Mouse (Mus musculus) CD4-positive helper T cell, adult 2 months (primary cell): Measurements from ENCODE around the gene Cnfn.
"Not testable (repeated sequence)": the region's sequence is repeated elsewhere in the genome, so short reads cannot be mapped to it uniquely, and the experiment has no call there.

Experiments
- DNase-seq: peaks from one replicate; pipeline ENCODE4 v3.0.0-alpha.2; 2012; ENCODE audit warnings: low read depth, missing footprints, low spot score

Cnfn gene

DNA sequence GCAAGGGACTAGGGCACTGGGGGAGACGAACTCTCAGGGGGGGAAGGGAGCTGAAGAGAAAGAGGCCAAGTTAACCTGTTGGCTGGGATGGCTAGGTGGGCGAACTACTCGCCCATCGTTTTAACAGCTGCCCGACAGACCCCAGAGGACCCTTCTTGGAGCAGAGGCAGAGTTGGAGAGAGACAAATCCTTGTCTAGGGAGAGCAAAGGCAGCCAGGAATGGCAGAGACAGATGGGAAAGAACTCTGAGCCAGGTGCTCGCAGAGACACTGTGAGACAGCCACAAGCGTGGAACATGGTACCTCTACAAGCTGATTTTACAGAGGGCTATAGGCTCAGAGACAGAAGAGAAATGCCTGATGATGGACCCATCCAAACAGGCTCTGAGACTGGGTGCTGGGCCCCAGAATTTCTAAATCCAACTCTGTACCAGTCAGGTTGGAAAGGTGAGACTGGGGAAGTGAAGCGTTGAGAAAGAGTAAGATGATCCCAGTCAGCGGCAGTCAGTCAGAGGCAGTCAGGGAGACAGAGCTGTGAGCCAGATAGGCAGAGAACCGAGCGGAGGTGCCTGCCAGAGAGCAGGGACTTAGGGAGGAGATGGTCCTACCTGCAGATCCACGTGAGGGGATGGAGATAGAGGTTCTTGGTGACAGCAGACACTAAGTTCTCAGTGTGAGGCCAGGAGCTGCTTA lies at the start of gene Cnfn:
Cnfn (minus strand) TSS at position 667 of the 692 bp plus-strand sequence.
- no peak for DNase-seq

DNA sequence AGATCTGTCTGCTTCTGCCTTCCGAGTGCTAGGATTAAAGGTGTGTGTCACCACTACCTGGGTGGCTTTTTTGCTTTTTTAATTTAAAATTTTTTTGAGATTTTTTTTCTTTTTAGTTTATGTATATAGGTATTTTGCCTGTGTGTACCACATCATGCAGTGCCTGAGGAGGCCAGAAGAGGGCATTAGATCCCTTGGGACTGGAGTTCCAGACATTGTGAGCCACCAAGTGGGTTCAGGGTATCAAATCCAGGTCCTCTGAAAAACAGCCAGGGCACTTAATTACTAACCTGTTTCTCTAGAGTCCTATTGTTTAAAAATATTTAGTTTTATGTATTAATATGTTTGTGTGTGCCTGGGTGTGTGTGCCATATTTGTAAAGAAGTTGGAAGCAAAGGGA lies 48.1 kb upstream of the Cnfn start:
- DNase-seq: no peak

DNA sequence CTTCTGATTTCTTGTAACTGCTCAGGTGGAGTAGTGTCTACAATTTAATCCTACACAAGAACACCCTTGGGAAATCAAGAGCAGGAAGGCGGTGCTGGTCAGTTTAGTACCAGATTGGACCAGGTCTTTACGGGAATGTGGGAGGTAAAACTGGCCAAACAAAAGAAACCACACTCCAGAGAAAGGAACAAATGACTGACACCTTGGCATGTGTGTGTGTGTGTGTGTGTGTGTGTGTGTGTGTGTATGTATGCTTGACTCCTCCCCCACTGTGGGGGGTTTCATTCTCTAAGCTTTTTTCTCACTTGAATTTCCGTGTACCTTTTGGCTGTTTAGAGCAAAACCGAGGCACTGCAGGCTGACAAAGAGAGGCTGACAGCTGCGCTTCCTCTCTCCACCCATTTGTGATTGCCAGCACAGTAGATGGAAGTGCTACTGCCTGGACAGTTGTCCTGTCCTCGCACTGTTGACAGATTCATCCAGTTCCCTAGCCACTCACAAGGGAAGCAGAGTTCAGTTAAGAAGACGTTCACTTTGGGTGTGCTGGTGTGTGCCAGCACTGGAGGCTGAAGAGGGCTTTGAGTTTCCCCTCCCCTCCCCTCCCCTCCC lies 43.4 kb upstream of the Cnfn start, which contains the start of gene Cxcl17:
Cxcl17 (minus strand) TSS at position 54 of the 609 bp plus-strand sequence.
- DNase-seq: no peak

DNA sequence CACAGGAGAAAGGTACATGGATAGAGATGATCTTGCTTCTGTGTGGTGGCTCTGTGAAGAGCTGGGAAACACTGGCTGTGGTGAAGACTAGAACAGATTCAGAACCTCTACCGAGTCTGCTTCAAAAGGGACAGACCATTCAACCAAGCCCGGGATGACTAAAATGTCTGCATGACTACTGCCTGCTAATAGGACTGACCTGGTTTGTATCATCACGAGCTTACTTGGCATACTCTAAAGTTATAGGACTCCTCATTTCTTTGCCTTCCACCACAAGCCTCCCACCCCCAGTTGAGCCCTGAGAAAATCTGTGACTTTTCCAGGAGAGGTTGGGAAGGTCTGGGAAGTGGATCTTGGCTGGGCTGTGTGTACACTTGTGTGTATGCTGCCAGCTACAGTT lies 42.3 kb upstream of the Cnfn start:
- no peak for DNase-seq

DNA sequence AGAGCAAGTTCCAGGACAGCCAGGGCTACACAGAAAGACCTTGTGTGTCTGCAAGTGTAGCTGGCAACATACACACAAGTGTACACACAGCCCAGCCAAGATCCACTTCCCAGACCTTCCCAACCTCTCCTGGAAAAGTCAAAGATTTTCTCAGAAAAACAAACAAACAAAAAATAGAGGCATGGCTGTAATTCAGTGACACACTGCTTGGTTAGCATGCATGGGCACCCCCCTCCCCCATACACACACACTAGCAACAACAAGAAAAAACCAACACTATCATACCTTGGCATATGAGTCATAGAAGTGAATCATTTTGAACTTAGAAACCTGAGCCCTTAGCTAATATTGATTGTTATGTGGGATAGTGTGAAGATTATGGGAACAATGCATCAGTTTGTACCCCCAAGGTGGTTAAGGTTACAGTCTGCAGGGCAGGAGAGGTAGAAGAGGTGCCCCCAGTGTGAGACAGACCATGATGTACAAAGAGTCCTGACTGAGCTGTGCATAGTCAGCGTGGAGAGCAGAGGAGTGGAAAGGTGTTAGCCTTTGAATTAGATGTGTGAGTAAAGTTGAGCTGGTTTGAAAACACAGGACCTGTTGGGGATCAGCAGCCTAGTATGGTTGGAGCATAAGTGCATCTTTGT lies 41.6 kb upstream of the Cnfn start:
- no peak for DNase-seq

DNA sequence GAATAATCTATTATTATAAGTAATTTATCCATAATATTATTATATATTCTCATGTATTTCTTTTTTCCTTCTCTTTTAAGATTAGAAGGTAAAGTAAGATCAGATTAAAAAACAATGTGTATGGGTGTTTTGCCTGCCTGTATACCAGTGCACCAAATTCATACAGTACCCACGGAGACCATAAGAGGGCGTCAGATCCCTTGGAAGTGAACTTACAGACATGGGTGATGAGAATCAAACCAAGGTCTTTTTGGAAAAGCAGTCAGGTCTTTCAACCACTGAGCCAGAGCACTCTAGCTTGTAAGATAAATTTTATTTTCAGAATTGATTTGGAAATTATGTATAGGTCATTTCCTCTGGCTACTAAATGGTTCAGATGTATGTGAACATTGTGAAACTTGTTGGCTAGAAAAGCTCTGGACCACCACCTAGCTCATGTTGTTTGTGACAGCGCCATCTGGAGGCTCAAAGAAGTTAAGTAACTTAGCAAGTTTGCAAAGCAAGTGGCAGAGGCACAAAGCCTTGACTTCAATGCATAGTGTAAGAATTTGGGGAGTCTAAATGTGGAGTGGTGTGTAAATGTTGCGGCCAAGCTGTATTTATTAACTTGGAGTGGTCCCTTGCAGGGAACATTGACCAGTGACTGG lies 39.7 kb upstream of the Cnfn start:
- DNase-seq: peak; percentile 34

DNA sequence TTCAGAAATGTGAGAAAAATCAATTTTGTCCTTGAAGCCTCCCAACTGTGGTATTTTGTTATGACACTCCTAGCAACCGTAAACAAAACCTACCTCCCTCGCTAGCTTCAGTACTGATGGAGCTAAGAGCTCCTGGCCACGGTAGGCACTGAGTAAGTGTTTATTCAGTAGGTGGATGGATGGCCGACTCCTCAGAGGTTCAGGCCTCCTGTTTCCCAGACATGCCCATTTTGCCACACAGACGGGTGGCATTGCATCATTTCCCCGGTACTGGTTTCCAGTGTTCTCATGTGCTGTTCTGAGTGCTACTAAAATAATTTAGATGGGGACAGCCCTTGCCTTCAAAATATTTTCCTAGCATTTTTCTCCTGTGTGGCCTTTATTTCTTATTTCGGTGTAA lies 36.9 kb upstream of the Cnfn start:
- DNase-seq: no peak

DNA sequence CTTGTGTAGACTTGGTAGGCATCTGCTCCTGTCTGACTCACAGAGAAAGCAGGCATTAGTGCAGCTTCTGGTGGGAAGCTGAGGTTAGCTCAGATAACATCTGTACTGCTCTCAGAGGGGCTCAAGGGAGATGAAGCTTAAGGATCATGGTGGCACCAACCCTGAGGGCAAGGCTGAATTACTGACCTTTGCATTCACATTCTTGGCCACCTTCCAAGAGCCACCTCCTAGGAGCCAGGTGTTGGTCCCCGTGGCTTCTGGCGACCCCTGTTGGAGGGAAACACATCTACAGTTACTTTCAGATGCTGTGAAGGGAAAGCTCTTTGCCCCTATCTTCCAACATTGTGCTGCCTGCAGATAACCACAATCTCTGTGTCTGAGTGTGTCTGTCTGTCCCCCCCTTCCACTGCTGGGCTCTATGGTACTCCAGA lies 33.2 kb upstream of the Cnfn start:
- DNase-seq: peak; percentile 51

DNA sequence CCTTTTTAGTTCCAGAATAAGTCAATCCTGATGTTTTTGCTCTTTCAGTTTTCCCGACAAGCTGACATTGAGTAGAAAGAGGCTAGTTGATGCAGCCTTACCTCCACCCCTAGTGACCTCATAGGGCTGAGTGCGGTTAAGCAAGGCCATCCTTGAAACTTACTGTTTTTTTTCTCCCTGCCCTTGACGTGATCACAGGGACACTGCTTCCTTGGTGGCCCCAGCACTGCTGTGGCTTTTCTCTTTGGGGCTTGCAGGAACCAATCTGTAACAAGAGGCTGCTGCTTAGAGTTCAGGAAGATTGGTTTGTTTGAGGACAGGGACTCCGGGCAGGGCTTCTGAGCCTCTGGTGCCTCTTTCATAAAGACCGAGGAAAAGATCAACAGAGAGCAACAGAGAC lies 32.5 kb upstream of the Cnfn start:
- DNase-seq: no peak

DNA sequence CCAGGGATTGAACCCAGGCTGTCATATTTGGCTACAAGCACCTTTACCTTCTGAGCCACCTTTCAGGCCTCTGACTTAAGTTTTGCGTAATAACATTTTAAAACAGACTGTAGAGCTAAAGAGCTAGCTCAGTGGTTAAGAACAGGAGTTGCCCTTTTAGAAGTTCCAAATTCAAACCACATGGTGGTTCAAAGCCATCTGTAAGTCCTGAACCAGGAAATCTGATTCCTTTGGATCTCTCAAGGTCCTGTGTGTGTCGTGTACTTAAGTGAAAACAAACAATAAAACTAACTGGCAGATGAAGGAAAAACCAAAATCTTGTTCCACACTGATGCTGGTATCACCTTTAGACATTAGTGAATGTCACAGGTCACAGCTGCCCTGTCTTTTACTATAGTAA lies 32.0 kb upstream of the Cnfn start:
- DNase-seq: no peak

DNA sequence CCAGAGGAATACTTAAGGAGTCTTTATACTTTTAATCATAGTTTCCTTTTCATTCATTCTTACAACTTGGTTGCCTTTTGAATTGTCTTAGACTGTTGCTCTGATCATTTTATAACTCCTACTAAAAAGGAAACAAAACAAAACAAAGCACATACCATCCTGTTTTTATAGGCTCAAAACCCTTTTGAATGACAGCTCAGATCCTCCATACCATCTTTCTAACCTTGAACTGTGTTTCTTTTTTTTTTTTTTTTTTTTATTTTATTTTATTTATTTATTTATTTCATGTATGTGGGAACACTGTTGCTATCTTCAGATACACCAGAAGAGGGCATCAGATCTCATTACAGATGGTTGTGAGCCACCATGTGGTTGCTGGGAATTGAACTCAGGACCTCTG lies 29.5 kb upstream of the Cnfn start:
- not testable (repeated sequence) for DNase-seq

DNA sequence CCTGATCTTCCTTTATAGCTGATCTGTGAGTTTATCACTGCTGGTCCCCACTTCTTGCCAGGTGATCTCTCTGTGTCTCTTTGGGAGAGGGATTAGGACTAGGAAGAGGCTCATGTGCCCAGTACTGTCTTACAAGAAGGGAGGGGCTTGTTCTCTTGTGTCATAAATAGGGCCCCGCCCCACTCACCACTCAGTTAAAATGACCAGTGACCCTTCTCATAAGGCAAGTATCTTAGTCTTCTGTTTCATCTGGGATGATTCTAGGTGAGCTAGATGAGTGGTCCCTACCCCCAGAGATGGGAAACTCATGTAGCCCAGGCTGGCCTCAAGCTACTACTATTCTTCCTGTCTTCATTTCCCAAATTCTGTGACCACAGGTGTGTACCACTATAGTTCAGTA lies 29.1 kb upstream of the Cnfn start, which contains the start of gene Lipe:
Lipe (minus strand) TSS at position 101 of the 400 bp plus-strand sequence.
- no peak for DNase-seq

DNA sequence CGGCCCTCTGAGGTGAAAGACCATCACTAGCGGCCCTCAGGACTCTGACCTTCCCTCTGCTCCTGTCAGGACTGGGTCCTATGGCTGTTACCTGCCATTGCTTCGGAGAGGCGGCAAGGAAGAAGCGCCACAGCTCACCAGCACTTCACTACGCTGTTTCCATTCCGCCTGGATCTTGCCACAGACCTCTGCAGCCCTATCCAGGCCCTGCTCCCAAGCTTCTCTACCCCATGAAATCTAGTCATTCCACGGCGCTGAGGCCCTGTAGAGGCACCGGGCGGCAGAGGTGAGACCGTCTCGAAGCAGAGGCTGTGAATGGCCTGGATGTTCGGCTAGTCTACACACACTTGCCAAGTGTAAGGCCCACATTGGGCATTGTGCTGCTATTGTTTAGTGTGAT lies 27.1 kb upstream of the Cnfn start:
- no peak for DNase-seq

DNA sequence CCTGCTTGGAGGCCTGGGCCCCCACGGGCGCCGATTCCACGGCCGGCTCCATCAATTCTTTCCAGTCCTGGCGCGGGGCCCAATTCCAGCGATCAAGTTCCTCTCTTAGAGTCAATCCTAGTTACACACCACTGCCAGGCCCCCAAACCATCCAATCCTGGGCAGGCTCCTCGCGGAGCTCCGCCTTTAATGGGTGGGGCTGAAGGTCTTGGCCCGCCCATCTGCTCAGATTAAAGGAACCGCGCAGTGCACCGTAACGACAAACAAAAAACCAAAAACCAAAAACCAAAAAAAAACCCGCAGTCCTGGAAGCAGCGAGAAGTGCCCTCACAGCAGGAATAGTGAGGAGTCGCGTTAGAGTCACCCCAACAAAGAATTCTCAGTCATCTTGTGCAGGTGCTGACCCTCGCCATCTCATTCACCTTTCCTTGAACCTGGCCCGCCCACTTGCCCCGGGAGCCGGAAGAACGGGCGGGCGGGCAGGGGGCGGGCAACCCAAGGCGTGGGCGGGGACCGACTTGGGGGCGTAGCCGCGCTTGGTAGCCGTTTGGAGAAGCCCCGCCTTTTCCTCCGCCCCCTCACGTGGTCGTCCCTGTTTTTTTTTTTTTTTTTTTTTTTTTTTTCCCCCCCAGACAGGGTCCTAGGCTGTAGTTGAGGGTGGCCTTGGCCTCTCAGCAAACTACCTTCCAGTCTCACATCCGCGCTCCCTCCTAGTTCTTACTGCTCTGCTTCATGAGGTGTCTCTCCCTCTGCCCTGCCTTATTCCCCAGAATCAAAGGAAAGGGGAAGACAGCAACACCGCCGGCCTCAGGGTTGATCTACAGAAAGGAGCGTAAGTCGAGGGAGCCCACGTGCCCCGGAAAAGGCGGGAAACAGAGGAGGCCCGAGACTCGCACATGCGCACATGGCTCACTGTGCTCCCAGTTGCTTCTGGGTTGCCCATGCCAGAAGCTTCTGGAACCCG lies 26.3 kb upstream of the Cnfn start:
- peak; percentile 94 for DNase-seq

DNA sequence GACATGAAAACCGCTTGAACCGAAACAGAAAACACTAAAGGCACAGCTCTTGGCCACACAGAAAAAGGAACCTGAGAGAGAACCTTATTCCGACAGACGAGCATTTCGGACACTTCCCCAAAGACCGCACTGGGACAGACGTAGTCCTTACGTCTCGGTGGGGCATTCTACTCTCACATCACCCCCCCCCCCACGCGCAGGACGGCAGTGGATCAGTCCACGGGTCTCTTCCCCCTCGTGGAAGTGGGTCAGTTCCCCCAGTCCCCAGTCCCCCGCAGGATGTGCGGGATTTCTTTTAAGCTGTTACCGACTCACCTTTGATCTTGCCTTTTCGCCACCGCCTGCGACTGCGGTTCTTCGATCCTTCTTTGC lies 25.6 kb upstream of the Cnfn start:
- no peak for DNase-seq

DNA sequence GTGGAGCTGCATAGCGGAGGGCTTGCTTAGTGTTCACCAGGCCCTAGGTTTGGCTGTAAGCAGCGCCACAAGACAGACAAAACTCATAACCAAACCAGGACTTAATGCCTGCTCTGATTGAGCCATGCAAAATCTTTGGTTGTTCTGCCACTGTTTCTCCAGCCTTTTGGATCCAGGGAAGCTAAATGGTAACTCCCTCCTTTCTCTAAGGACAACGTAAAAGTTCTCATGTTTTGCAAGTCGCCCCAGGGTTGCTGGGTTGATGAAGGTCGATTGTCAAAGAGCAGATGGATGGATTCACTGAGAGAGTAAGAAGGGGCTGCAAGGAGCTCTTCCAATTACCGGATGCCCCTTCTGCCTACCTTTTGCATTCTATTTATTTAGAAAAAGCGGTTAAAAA lies 25.2 kb upstream of the Cnfn start:
- no peak for DNase-seq

DNA sequence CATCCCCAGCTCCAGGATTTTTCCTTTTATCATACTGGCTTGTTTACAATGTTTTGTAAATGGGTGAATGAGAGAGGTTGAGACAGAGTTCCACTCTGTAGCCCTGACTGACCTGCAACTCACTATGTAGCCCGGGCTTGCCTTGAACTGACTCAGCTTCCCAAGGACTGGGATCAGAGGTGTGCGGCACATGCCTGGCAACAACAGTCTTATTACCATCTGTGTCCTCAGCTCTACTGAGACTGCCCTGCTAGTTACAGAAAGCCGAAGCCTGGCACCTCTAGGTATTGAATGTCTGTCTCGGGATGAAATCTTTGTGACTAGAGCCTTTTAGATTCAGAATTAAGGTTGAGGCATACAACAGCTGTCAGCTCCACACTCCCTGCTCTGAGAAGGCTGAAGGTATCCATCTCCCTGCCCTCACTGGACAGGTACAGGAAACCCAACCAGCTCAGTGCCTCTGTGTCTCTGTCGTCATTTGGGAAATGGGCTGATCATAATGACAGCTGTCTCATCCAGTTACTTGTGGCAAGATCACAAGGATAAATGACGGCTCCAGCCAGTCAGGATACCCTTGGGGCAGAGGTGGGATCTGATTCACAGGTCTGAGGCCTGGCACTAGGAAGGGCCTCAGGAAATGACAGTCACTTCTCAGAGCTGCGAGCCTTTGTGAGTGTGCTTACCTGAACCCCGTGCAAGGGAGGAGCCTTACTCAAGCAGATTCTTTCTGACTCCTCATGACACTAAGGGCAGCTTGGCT lies 24.1 kb upstream of the Cnfn start:
- no peak for DNase-seq

DNA sequence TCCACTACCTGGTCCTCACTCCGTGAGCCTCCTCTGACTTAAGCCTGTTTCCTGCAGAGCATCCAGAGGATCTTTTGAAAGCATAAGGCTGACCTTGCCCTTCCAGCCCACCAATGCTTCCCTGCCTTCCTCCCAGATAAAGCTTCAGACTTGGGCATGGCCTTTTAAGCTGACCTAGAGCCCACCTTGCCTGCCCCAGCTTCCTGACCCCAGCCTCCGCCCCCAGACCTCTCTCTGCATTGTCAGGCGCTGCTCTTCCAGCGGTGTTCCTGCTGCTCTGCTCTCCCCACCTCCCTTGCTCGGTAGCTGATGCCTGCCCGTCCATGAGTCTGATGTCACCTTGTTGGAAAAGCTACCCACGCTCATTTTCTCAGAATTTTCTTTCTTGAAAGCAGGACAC lies 23.3 kb upstream of the Cnfn start:
- no peak for DNase-seq

DNA sequence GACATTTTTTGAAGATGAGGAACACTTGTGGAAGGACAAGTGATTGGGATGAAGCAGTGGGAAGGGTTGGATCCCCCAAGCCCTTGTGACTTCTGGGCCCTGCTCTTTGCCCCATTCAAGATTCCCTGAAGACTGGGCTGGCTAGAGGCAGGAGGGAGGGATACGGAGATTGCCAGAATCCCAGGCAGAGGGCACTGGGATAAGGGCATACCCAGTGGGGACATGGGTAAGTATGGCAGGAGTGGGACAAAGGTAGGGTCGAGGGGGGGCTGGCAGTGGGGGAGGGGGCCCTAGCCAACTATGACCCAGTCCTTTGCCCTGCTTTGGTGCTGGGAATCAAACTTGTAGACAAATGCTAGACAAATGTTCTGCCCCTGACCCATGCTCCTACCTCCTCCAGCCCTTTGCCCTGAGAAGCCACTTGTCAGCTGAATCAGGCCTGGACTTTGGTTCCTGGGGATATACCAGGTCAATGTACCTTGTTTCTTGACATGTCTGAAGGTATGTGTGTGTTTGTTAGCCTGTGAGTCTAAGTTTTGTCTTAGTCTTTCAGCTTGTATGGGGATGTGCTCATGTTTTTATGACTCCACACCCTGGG lies 22.4 kb upstream of the Cnfn start:
- no peak for DNase-seq

DNA sequence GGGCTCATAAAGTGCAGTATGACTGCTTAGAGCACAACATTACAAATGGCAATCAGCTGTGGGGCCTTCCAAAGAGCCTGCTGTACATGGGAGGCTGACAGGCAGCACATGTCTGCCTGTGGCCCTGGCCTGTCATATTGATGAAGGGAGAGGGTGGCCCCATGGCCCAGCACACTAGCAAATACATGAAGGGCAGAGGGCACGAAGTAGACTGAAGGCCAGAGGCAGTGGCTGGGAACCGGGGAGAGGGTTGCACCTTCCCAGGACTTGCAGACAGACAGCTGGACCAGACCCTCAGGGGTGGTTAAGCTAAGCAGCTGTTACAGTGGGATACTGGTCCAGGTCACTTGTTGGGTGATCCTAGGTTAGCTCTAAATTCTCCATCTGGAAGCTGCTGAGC lies 21.5 kb upstream of the Cnfn start:
- no peak for DNase-seq
